ENCODE assay signal across 14 mouse cellular contexts in the genomic region with DNA sequence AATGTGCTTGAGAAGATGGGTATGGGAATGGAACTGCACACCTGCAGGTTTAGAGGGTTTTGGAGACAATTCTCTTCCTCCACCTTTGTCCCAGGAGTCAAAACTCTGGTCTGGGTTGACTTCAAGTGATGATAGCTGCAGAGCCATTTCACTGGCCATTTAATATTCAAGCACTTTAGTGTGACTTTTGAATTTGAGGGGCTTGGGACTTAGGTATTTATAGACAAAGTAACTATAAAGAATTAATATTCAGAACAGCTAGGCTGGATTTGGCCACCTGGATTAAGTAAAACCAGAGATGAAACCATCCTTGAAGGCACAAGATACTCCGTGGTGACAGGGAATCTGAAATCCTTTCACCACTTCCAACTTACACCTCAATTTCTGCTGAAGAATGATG. TPM values are rescaled to one million over a fixed set of nuclear protein-coding genes. Genes with fewer than 3 reads are reported as not detected.
DNase-seq lines count a peak whose midpoint lies in the region; ATAC-seq and TF ChIP-seq lines count a peak whose summit lies in the region.
"Had no signal": no experiment of that assay in that cellular context is flagged by ENCODE, and none has a peak within 500 bp of the region (broad histone marks: within the 10 kb centered on the region; RNA-seq: fewer than 3 reads in every experiment).

No protein-coding gene starts in this region.

- DNase-seq in hindbrain, embryonic 10.5 days (ENCODE audit: low spot score): no peak
- peak; percentile 90 for DNase-seq in midbrain, embryonic 11.5 days (ENCODE audit: low spot score, missing footprints)
- no peak for DNase-seq in midbrain, postnatal 0 days (ENCODE audit: low spot score)
- no peak for DNase-seq in layer of hippocampus, adult 8-10 months (ENCODE audit: low spot score in 2 of 2)
- no peak for DNase-seq in yolk sac, embryonic 10.5 days (ENCODE audit: low spot score)
- DNase-seq: gastrocnemius, postnatal 14 days; kidney, adult 9 months; layer of hippocampus, adult 9-11 months; right cerebral cortex, postnatal 14 days had no signal

- no peak overlapping the region for H3K9ac ChIP-seq in hindbrain, embryonic 13.5 days
- no peak overlapping the region for H3K9ac ChIP-seq in midbrain, embryonic 11.5 days (ENCODE audit: low read length)
- H3K9ac ChIP-seq in midbrain, postnatal 0 days (replicated peaks; ENCODE audit: low read length, poor library complexity, severe bottlenecking): no peak overlapping the region
- no peak overlapping the region for H3K9ac ChIP-seq in liver, embryonic 12.5 days
- no peak overlapping the region for H3K9ac ChIP-seq in stomach, embryonic 15.5 days
- H3K9ac ChIP-seq: limb, embryonic 13.5 days had no signal

- no peak overlapping the region for H3K4me2 ChIP-seq in hindbrain, embryonic 13.5 days
- H3K4me2 ChIP-seq in midbrain, embryonic 11.5 days: no peak overlapping the region; the same call in 1 of the 2 replicates
- no peak overlapping the region for H3K4me2 ChIP-seq in midbrain, postnatal 0 days (ENCODE audit: low read depth, low read length, poor library complexity, severe bottlenecking)
- peak overlapping the region; percentile 77 for H3K4me2 ChIP-seq in liver, embryonic 12.5 days
- H3K4me2 ChIP-seq in stomach, embryonic 15.5 days: peak overlapping the region; percentile 78

- H3K27me3 ChIP-seq in hindbrain, embryonic 10.5 days (ENCODE audit: insufficient read depth, poor library complexity, severe bottlenecking): no peaks in the 10 kb centered on the region
- H3K27me3 ChIP-seq in hindbrain, embryonic 13.5 days: no peaks in the 10 kb centered on the region
- no peaks in the 10 kb centered on the region for H3K27me3 ChIP-seq in midbrain, embryonic 11.5 days (ENCODE audit: control insufficient read depth, insufficient read depth, low read length)
- H3K27me3 ChIP-seq in midbrain, postnatal 0 days (ENCODE audit: insufficient read depth, low read length): no peaks in the 10 kb centered on the region
- no peaks in the 10 kb centered on the region for H3K27me3 ChIP-seq in liver, embryonic 12.5 days (replicated peaks)
- no peaks in the 10 kb centered on the region for H3K27me3 ChIP-seq in stomach, embryonic 15.5 days (replicated peaks)
- H3K27me3 ChIP-seq: limb, embryonic 13.5 days; Patski had no signal

- peaks cover 30% of the 10 kb centered on the region for H3K36me3 ChIP-seq in hindbrain, embryonic 10.5 days
- peaks cover 18% of the 10 kb centered on the region for H3K36me3 ChIP-seq in hindbrain, embryonic 13.5 days
- H3K36me3 ChIP-seq in midbrain, embryonic 11.5 days (ENCODE audit: control insufficient read depth, insufficient read depth, low read length): peaks cover 8% of the 10 kb centered on the region
- H3K36me3 ChIP-seq in midbrain, postnatal 0 days (ENCODE audit: insufficient read depth, low read length): peaks cover 21% of the 10 kb centered on the region
- H3K36me3 ChIP-seq in liver, embryonic 12.5 days: peaks cover 29% of the 10 kb centered on the region
- peaks cover 20% of the 10 kb centered on the region for H3K36me3 ChIP-seq in stomach, embryonic 15.5 days

- 0 out of 2 replicates have a peak overlapping the region, but pooled peaks have one; percentile 78 for H3K4me3 ChIP-seq in hindbrain, embryonic 10.5 days
- no peak overlapping the region for H3K4me3 ChIP-seq in hindbrain, embryonic 13.5 days
- no peak overlapping the region for H3K4me3 ChIP-seq in midbrain, embryonic 11.5 days (ENCODE audit: low read depth, low read length)
- no peak overlapping the region for H3K4me3 ChIP-seq in midbrain, postnatal 0 days (ENCODE audit: low read depth, low read length)
- no peak overlapping the region for H3K4me3 ChIP-seq in liver, embryonic 12.5 days
- no peak overlapping the region for H3K4me3 ChIP-seq in stomach, embryonic 15.5 days (replicated peaks)

- 69% methylated on average over 1 of the region's 1 CpGs for WGBS in hindbrain, embryonic 10.5 days
- WGBS in hindbrain, embryonic 13.5 days: 48% methylated on average over 1 of the region's 1 CpGs
- 59% methylated on average over 1 of the region's 1 CpGs for WGBS in midbrain, embryonic 11.5 days
- 55% methylated on average over 1 of the region's 1 CpGs for WGBS in midbrain, postnatal 0 days
- WGBS in liver, embryonic 12.5 days (ENCODE audit: insufficient replicate concordance): 51% methylated on average over 1 of the region's 1 CpGs
- WGBS in stomach, embryonic 15.5 days: 43% methylated on average over 1 of the region's 1 CpGs

- H3K9me3 ChIP-seq in hindbrain, embryonic 10.5 days: no peaks in the 10 kb centered on the region
- H3K9me3 ChIP-seq in hindbrain, embryonic 13.5 days: no peaks in the 10 kb centered on the region
- no peaks in the 10 kb centered on the region for H3K9me3 ChIP-seq in midbrain, embryonic 11.5 days (ENCODE audit: control insufficient read depth, low read length)
- no peaks in the 10 kb centered on the region for H3K9me3 ChIP-seq in midbrain, postnatal 0 days (ENCODE audit: low read length)
- H3K9me3 ChIP-seq in liver, embryonic 12.5 days (replicated peaks): no peaks in the 10 kb centered on the region
- no peaks in the 10 kb centered on the region for H3K9me3 ChIP-seq in stomach, embryonic 15.5 days
- H3K9me3 ChIP-seq: limb, embryonic 13.5 days had no signal

- H3K4me1 ChIP-seq in hindbrain, embryonic 10.5 days (replicated peaks): peaks cover 24% of the 10 kb centered on the region
- peaks cover 21% of the 10 kb centered on the region for H3K4me1 ChIP-seq in hindbrain, embryonic 13.5 days (replicated peaks)
- H3K4me1 ChIP-seq in midbrain, embryonic 11.5 days (ENCODE audit: control insufficient read depth, insufficient read depth, low read length): peaks cover 6% of the 10 kb centered on the region; the same call in 1 of the 2 replicates
- H3K4me1 ChIP-seq in midbrain, postnatal 0 days (ENCODE audit: insufficient read depth, low read length): no peaks in the 10 kb centered on the region
- H3K4me1 ChIP-seq in liver, embryonic 12.5 days: peaks cover 29% of the 10 kb centered on the region
- peaks cover 9% of the 10 kb centered on the region for H3K4me1 ChIP-seq in stomach, embryonic 15.5 days

- no peak overlapping the region for H3K27ac ChIP-seq in hindbrain, embryonic 10.5 days
- H3K27ac ChIP-seq in hindbrain, embryonic 13.5 days: no peak overlapping the region
- H3K27ac ChIP-seq in midbrain, embryonic 11.5 days (ENCODE audit: low read depth, low read length): no peak overlapping the region
- H3K27ac ChIP-seq in midbrain, postnatal 0 days (ENCODE audit: low read depth, low read length): no peak overlapping the region
- H3K27ac ChIP-seq in liver, embryonic 12.5 days: 0 out of 2 replicates have a peak overlapping the region, but pooled peaks have one; percentile 20
- no peak overlapping the region for H3K27ac ChIP-seq in stomach, embryonic 15.5 days
- H3K27ac ChIP-seq: limb, embryonic 13.5 days had no signal

- ATAC-seq in hindbrain, embryonic 13.5 days (ENCODE audit: low FRiP score): no peak
- no peak for ATAC-seq in midbrain, embryonic 11.5 days (ENCODE audit: low FRiP score)
- no peak for ATAC-seq in midbrain, postnatal 0 days (ENCODE audit: low FRiP score)
- ATAC-seq in liver, embryonic 12.5 days: no peak
- ATAC-seq in stomach, embryonic 15.5 days (ENCODE audit: insufficient read depth, low FRiP score, low read depth): no peak
- ATAC-seq: Patski had no signal

- TF ChIP-seq CTCF in midbrain, postnatal 0 days (IDR thresholded peaks at IDR 0.05): no peak

RNA-seq across cellular contexts. Expression of a gene that starts 1.4 kb away (rescaled TPM):
- polyA plus RNA-seq in hindbrain, embryonic 10.5 days (2016; fragmentation: Nextera tagmentation; extraction: Ambion mirVana): 26.3 and 30.9 TPM in 2 replicates
- polyA plus RNA-seq in hindbrain, embryonic 13.5 days (2015; fragmentation: Nextera tagmentation; extraction: Ambion mirVana): 18.5 and 19.8 TPM in 2 replicates
- polyA plus RNA-seq in midbrain, embryonic 11.5 days (2014; fragmentation: Nextera tagmentation; extraction: Ambion mirVana): 22.8 and 24.2 TPM in 2 replicates
- 37.0 and 40.4 TPM in 2 replicates for total RNA-seq in midbrain, postnatal 0 days (2014; rRNA removed)
- 12.7 and 15.9 TPM in 2 replicates for polyA plus RNA-seq in midbrain, postnatal 0 days (2015; fragmentation: Nextera tagmentation; extraction: Ambion mirVana)
- 35.0 and 35.3 TPM in 2 replicates for polyA plus RNA-seq in liver, embryonic 12.5 days (2016; fragmentation: Nextera tagmentation; extraction: Ambion mirVana)
- polyA plus RNA-seq in stomach, embryonic 15.5 days (2015; fragmentation: Nextera tagmentation; extraction: Ambion mirVana): 25.0 and 27.6 TPM in 2 replicates
- total RNA-seq in layer of hippocampus, adult 8-10 months (2022): 10 to 100 TPM; 34.9 to 45.8 (median 37.0) TPM

RNA-seq across cellular contexts. Expression of a gene that starts 35.0 kb away (rescaled TPM):
- polyA plus RNA-seq in hindbrain, embryonic 10.5 days (2016; fragmentation: Nextera tagmentation; extraction: Ambion mirVana): 477 and 499 TPM in 2 replicates
- 408 and 431 TPM in 2 replicates for polyA plus RNA-seq in hindbrain, embryonic 13.5 days (2015; fragmentation: Nextera tagmentation; extraction: Ambion mirVana)
- 662 and 708 TPM in 2 replicates for polyA plus RNA-seq in midbrain, embryonic 11.5 days (2014; fragmentation: Nextera tagmentation; extraction: Ambion mirVana)
- 269 and 307 TPM in 2 replicates for total RNA-seq in midbrain, postnatal 0 days (2014; rRNA removed)
- 211 and 226 TPM in 2 replicates for polyA plus RNA-seq in midbrain, postnatal 0 days (2015; fragmentation: Nextera tagmentation; extraction: Ambion mirVana)
- 235 and 238 TPM in 2 replicates for polyA plus RNA-seq in liver, embryonic 12.5 days (2016; fragmentation: Nextera tagmentation; extraction: Ambion mirVana)
- polyA plus RNA-seq in stomach, embryonic 15.5 days (2015; fragmentation: Nextera tagmentation; extraction: Ambion mirVana): 252 and 271 TPM in 2 replicates
- total RNA-seq in layer of hippocampus, adult 8-10 months (2022): 100 to 1,000 TPM; 280 to 296 (median 288) TPM

Comparison
In these comparisons a context has a peak if more than half of its experiments do, and no peak if none do; other contexts are left out.
1. H3K4me2 ChIP-seq: peak in liver, embryonic 12.5 days (single experiment) and stomach, embryonic 15.5 days (single experiment); none in hindbrain, embryonic 13.5 days (single experiment), midbrain, embryonic 11.5 days (single experiment) and midbrain, postnatal 0 days (single experiment).